Mouse (Mus musculus) heart, postnatal 0 days (tissue): ENCODE results near the gene Snx30. TPM values are rescaled to one million over a fixed set of nuclear protein-coding genes. Genes with fewer than 3 reads are reported as not detected.
A peak's percentile ranks its signal among the peaks of the same experiment; 100 is the strongest.

Experiments used
- ATAC-seq: fragments of 200-750 bp; cut with Nextera tagmentation; 2 replicates; pipeline ENCODE4 v1.8.0; 2017; ENCODE audit warnings: low read depth, moderate number of reproducible peaks, moderate library complexity; ENCODE audit not compliant: insufficient read depth
- DNase-seq: peaks from one replicate; pipeline ENCODE4 v3.0.0-alpha.2; 2016; ENCODE audit warnings: low spot score
- H3K27ac ChIP-seq: fragments of 300-500 bp; sonication (generic); 2 replicates; pipeline ENCODE4 v1.5.1; 2014; ENCODE audit warnings: low read depth, mild to moderate bottlenecking
- H3K27me3 ChIP-seq: fragments of 300-500 bp; sonication (generic); 2 replicates; pipeline ENCODE4 v1.6.1; 2014; ENCODE audit warnings: low read length, mixed read lengths; ENCODE audit not compliant: control insufficient read depth, insufficient read depth
- H3K36me3 ChIP-seq: fragments of 300-500 bp; sonication (generic); replicated peaks from 2 replicates; pipeline ENCODE4 v1.6.1; 2014; ENCODE audit warnings: low read length, mixed read lengths; ENCODE audit not compliant: control insufficient read depth, insufficient read depth
- H3K4me1 ChIP-seq: fragments of 300-500 bp; sonication (generic); 2 replicates; pipeline ENCODE4 v1.6.1; 2014; ENCODE audit warnings: antibody characterized with exemption; ENCODE audit not compliant: control insufficient read depth, insufficient read depth
- H3K4me2 ChIP-seq: fragments of 300-500 bp; sonication (generic); 2 replicates; pipeline ENCODE4 v1.6.1; 2014; ENCODE audit warnings: low read depth, mild to moderate bottlenecking, low read length, moderate library complexity
- H3K4me3 ChIP-seq: fragments of 300-500 bp; sonication (generic); 2 replicates; pipeline ENCODE4 v1.5.1; 2014; ENCODE audit warnings: low read depth, low read length
- H3K9ac ChIP-seq: fragments of 300-500 bp; sonication (generic); replicated peaks from 2 replicates; pipeline ENCODE4 v1.6.1; 2014; ENCODE audit warnings: low read depth, low read length, mixed read lengths
- H3K9me3 ChIP-seq: fragments of 300-500 bp; sonication (generic); replicated peaks from 2 replicates; pipeline ENCODE4 v1.6.1; 2016; ENCODE audit warnings: low read length; ENCODE audit not compliant: control insufficient read depth
- CTCF ChIP-seq: IDR thresholded peaks from 2 replicates; pipeline ENCODE4 v1.5.1; 2016; ENCODE audit warnings: antibody characterized with exemption, control low read depth, low read depth
- EP300 ChIP-seq: IDR thresholded peaks from 2 replicates; pipeline ENCODE4 v1.6.1; 2016; ENCODE audit warnings: antibody characterized with exemption, low read depth
- WGBS: fragments of 180-500 bp; shearing (Covaris S2); extraction: QIAGEN DNeasy Blood & Tissue Kit; methylation state at CpG from one replicate; pipeline ENCODE4 v1.1.7; 2014; 5-methylcytosine and 5-hydroxymethylcytosine counted together
- polyA plus RNA-seq: library from polyadenylated mRNA; unstranded; fragments of >200 nt; fragmentation: Nextera tagmentation; extraction: Ambion mirVana; gene quantifications from 2 replicates; pipeline ENCODE4 v1.2.1, GENCODE M21; 2015
- total RNA-seq: library from RNA; depleted of rRNA; stranded (reverse); fragments of >200 nt; gene quantifications from 2 replicates; pipeline ENCODE4 v1.2.3, GENCODE M21; 2014; ENCODE audit warnings: low replicate concordance

The Snx30 gene
- total and polyA plus RNA-seq, 2 experiments from 2014 or later, result 2.9 to 4.5 TPM

DNA sequence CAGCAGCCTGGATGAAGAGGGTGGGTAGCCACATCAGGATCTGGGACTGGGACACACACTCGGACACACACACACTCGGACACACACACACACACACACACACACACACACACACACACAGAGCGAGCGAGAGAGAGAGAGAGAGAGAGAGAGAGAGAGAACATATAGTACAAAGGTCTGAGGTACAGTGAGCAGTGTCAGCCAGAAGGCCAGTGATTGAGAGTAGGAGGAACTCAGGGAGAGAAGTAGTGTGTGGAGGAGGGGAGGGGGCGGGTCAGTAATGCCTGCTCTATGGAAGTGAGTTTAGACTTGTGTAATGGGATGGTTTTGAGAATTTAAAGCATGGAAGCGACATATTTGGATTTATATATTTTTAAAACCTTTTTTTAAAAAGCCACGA lies 47.5 kb downstream of the Snx30 start:
- Histone ChIP-seq H3K9me3 (no peaks in the 10 kb centered on the region), H3K36me3 (peaks cover 9% of the 10 kb centered on the region), H3K4me3 (no peak overlapping the region), H3K27ac (no peak overlapping the region), H3K27me3 (no peaks in the 10 kb centered on the region), H3K4me1 (no peaks in the 10 kb centered on the region), H3K4me2 (no peak overlapping the region), H3K9ac (no peak overlapping the region)
- TF ChIP-seq EP300 (no peak), CTCF (no peak)
- ATAC-seq (no peak), DNase-seq (no peak)
- WGBS, result 95% methylated on average over 7 of the region's 7 CpGs

- ATAC-seq (peak; percentile 34; the same call in 1 of the 2 replicates), DNase-seq (no peak)
- peaks cover 3% of the 10 kb centered on the region; the same call in 1 of the 2 replicates for H3K4me1 ChIP-seq
- WGBS, result 67% methylated on average over 16 of the region's 16 CpGs
- peaks cover 9% of the 10 kb centered on the region for H3K36me3 ChIP-seq
- H3K9ac ChIP-seq, result no peak overlapping the region
- TF ChIP-seq CTCF (no peak), EP300 (no peak)
- H3K27me3 ChIP-seq, result no peaks in the 10 kb centered on the region
- no peaks in the 10 kb centered on the region for H3K9me3 ChIP-seq
- no peak overlapping the region for H3K27ac ChIP-seq
- no peak overlapping the region for H3K4me3 ChIP-seq
- no peak overlapping the region for H3K4me2 ChIP-seq
These were observed 54.2 kb downstream of the Snx30 start for GRCm38 (mm10) chr4:59859693-59860425.

GRCm38 (mm10) chr4:59860431-59860830 lies 54.8 kb downstream of the Snx30 start:
- peaks cover 9% of the 10 kb centered on the region for H3K36me3 ChIP-seq
- H3K4me1 ChIP-seq, result peaks cover 3% of the 10 kb centered on the region; the same call in 1 of the 2 replicates
- no peaks in the 10 kb centered on the region for H3K27me3 ChIP-seq
- no peak overlapping the region for H3K9ac ChIP-seq
- DNase-seq (no peak), ATAC-seq (no peak)
- no peak overlapping the region for H3K4me3 ChIP-seq
- TF ChIP-seq EP300, result no peak
- H3K4me2 ChIP-seq, result no peak overlapping the region
- whole genome bisulfite sequencing, result 69% methylated on average over 2 of the region's 2 CpGs
- no peak overlapping the region for H3K27ac ChIP-seq
- no peaks in the 10 kb centered on the region for H3K9me3 ChIP-seq

DNA sequence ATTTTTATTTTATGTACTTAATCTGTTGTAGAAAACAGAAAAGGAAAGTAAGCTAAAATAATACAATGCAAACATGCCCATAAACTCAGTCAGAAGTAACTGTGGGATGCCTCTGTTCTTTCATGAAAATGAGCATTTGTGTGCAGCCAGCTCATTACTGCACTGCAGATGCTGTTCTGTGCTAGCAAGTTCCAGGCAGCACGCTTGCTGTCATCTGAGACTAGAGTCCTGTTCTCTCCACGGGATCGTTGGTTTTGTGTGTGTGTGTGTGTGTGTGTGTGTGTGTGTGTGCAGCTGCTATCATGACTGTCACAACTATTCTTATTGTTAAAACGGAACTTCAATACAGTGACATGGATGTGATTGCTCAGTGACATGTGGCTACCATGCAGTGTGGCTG lies 56.2 kb downstream of the Snx30 start:
- no peak for ATAC-seq
- Histone ChIP-seq H3K9ac (no peak overlapping the region), H3K27ac (no peak overlapping the region), H3K4me1 (peaks cover 3% of the 10 kb centered on the region; the same call in 1 of the 2 replicates), H3K27me3 (no peaks in the 10 kb centered on the region), H3K4me3 (no peak overlapping the region), H3K9me3 (no peaks in the 10 kb centered on the region), H3K36me3 (peaks cover 9% of the 10 kb centered on the region), H3K4me2 (no peak overlapping the region)
- WGBS, result 56% methylated on average over 4 of the region's 4 CpGs
- DNase-seq, result no peak
- no peak for TF ChIP-seq CTCF
- no peak for TF ChIP-seq EP300

GRCm38 (mm10) chr4:59862335-59862734 lies 56.7 kb downstream of the Snx30 start:
- no peak overlapping the region for H3K9ac ChIP-seq
- ATAC-seq (no peak), DNase-seq (no peak)
- peaks cover 6% of the 10 kb centered on the region for H3K36me3 ChIP-seq
- WGBS, result 68% methylated on average over 1 of the region's 1 CpGs
- H3K4me2 ChIP-seq, result no peak overlapping the region
- no peak overlapping the region for H3K27ac ChIP-seq
- no peak overlapping the region for H3K4me3 ChIP-seq
- H3K27me3 ChIP-seq, result no peaks in the 10 kb centered on the region
- H3K9me3 ChIP-seq, result no peaks in the 10 kb centered on the region
- H3K4me1 ChIP-seq, result peaks cover 3% of the 10 kb centered on the region; the same call in 1 of the 2 replicates
- TF ChIP-seq CTCF, result no peak
- no peak for TF ChIP-seq EP300
